Mouse (Mus musculus) hindbrain, embryonic 12.5 days (tissue): Measurements from ENCODE around the gene Erf. TPM values are rescaled to one million over a fixed set of nuclear protein-coding genes. Genes with fewer than 3 reads are reported as not detected.

ENCODE experiments used
- ATAC-seq: fragments of 200-750 bp; cut with Nextera tagmentation; 2 replicates; pipeline ENCODE4 v1.8.0; 2017; ENCODE audit warnings: moderate TSS enrichment; ENCODE audit not compliant: low FRiP score
- H3K27ac ChIP-seq: fragments of 300-500 bp; sonication (generic); 2 replicates; pipeline ENCODE4 v1.5.1; 2016; ENCODE audit warnings: mild to moderate bottlenecking
- H3K27me3 ChIP-seq: fragments of 300-500 bp; sonication (generic); 2 replicates; pipeline ENCODE4 v1.6.1; 2016; ENCODE audit warnings: mild to moderate bottlenecking
- H3K36me3 ChIP-seq: fragments of 300-500 bp; sonication (generic); 2 replicates; pipeline ENCODE4 v1.6.1; 2016; ENCODE audit warnings: mild to moderate bottlenecking
- H3K4me1 ChIP-seq: fragments of 300-500 bp; sonication (generic); 2 replicates; pipeline ENCODE4 v1.6.1; 2016
- H3K4me2 ChIP-seq: fragments of 300-500 bp; sonication (generic); replicated peaks from 2 replicates; pipeline ENCODE4 v1.6.1; 2016; ENCODE audit warnings: mild to moderate bottlenecking
- H3K4me3 ChIP-seq: fragments of 300-500 bp; sonication (generic); 2 replicates; pipeline ENCODE4 v1.5.1; 2016; ENCODE audit warnings: mild to moderate bottlenecking
- H3K9ac ChIP-seq: fragments of 300-500 bp; sonication (generic); 2 replicates; pipeline ENCODE4 v1.6.1; 2016; ENCODE audit warnings: mild to moderate bottlenecking, moderate library complexity
- H3K9me3 ChIP-seq: fragments of 300-500 bp; sonication (generic); replicated peaks from 2 replicates; pipeline ENCODE4 v1.6.1; 2016; ENCODE audit warnings: mild to moderate bottlenecking
- WGBS: fragments of 180-500 bp; shearing (Covaris S2); methylation state at CpG from one replicate; pipeline ENCODE4 v1.1.7; 2016; 5-methylcytosine and 5-hydroxymethylcytosine counted together
- polyA plus RNA-seq: library from polyadenylated mRNA; unstranded; fragments of >200 nt; fragmentation: Nextera tagmentation; extraction: Ambion mirVana; gene quantifications from 2 replicates; pipeline ENCODE4 v1.2.1, GENCODE M21; 2016

Gene Erf
- polyA plus RNA-seq, 1 experiment from 2014 or later: 10.4 TPM

DNA sequence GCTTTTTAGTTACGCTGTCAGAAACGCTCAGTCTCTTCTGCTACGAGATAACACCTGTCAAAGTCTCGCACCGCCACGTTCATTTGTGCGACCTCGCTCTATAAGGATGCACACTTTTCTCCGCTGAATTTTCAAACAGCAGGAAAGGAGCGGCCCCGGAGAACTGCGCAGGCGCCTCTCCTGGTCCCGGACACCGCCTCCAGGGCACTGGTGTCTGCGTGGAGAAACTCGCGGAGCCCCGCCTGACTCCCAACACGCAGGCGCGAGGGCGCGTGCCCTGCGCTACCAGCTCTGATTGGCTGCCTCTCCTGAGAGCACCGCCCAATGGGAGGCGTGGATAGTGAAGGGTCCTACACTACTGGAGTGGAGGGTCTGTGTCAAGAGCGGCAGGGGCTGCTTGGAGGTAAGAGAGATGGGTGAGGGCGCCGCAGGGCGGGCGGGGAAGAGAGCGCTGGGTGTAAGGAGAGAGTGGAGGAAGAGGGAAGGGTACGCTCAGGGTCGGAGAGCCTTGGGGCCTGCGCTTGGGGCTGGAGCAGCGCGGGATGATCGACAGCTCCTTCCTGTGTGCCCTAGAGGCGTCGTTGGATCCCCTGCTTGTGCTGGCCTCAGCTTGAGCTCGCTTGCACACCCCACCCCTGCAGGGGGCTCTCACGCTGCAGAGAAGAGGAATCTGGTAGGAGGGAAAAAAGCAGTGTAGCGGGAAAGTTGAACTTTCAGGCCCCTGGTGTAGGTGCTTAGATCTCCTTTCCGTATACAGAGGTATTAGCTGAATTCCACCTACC lies 29.3 kb downstream of the Erf start, which contains the start of gene Zfp526:
TSS of gene Zfp526 (plus strand) at position 324 of the 782 bp plus-strand sequence.
- ATAC-seq: peak; percentile 95
- peak within 1 kb of the TSS; percentile 63 for H3K9ac ChIP-seq
- H3K4me1 ChIP-seq: peaks cover 29% of the 10 kb centered on the region
- H3K9me3 ChIP-seq: no peaks in the 10 kb centered on the region
- H3K4me2 ChIP-seq: peak within 1 kb of the TSS; percentile 95
- H3K4me3 ChIP-seq: peak within 1 kb of the TSS; percentile 66
- H3K27ac ChIP-seq: peak within 1 kb of the TSS; percentile 85
- peaks cover 26% of the 10 kb centered on the region for H3K36me3 ChIP-seq
- H3K27me3 ChIP-seq: no peaks in the 10 kb centered on the region
- under 1% methylated on average over 44 of the region's 45 CpGs for WGBS

- WGBS: 9% methylated on average over 20 of the region's 20 CpGs
- Histone ChIP-seq H3K36me3 (peaks cover 19% of the 10 kb centered on the region), H3K9ac (peak within 1 kb of the TSS; percentile 78), H3K27ac (peak within 1 kb of the TSS; percentile 85), H3K4me3 (peak within 1 kb of the TSS; percentile 66), H3K4me1 (peaks cover 29% of the 10 kb centered on the region), H3K27me3 (no peaks in the 10 kb centered on the region), H3K9me3 (no peaks in the 10 kb centered on the region), H3K4me2 (peak within 1 kb of the TSS; percentile 95)
- ATAC-seq: no peak
These were observed 30.0 kb downstream of the Erf start, which contains the start of gene Dedd2 for GRCm38 (mm10) chr7:25220457-25221101. TSS of gene Dedd2 (minus strand) at chr7:25220615.

DNA sequence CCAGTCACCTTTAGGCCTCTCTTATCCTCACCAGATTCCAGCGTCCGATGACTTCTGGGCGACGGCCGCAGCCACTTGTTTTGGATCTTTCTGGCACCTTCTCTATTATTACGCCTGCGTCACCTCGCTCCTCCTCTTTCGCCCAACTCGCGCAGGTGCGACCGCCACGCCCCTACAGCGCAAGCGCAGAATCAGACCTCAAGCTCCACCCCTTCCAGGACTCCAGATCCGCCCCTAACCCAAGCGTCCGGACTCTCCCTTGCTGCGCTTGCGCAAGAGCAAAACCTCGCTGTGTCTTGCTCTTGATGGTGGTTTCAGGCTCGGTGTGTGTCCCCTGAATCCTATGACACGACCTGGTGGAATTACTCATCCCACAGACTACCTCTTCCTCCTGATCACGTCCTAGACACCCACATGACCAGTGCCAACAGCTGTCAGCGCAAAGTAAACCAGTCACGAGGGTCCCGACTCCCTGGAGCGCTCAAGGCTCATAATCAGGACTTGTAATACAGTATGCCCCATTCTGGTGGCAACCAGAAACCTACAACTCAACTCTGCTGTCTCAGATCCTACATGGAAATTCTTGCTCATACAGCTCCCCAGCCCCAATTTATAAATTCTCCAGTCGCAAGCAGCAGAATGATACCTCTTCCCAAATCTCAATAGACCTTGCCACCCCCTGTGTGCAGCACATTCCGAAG lies 30.7 kb downstream of the Erf start:
- H3K27me3 ChIP-seq: no peaks in the 10 kb centered on the region
- peak overlapping the region; percentile 78 for H3K9ac ChIP-seq
- 0 out of 2 replicates have a peak overlapping the region, but pooled peaks have one; percentile 85 for H3K27ac ChIP-seq
- no peaks in the 10 kb centered on the region for H3K9me3 ChIP-seq
- H3K36me3 ChIP-seq: peaks cover 17% of the 10 kb centered on the region
- ATAC-seq: peak; percentile 66
- H3K4me3 ChIP-seq: peak overlapping the region; percentile 66
- WGBS: 3% methylated on average over 31 of the region's 31 CpGs
- H3K4me1 ChIP-seq: peaks cover 29% of the 10 kb centered on the region
- H3K4me2 ChIP-seq: peak overlapping the region; percentile 95

- Histone ChIP-seq H3K9me3 (no peaks in the 10 kb centered on the region), H3K9ac (peak overlapping the region; percentile 78), H3K4me1 (peaks cover 29% of the 10 kb centered on the region), H3K36me3 (peaks cover 14% of the 10 kb centered on the region), H3K27ac (0 out of 2 replicates have a peak overlapping the region, but pooled peaks have one; percentile 76), H3K4me2 (peak overlapping the region; percentile 95), H3K27me3 (no peaks in the 10 kb centered on the region), H3K4me3 (peak overlapping the region; percentile 66)
- ATAC-seq: peak; percentile 35
- 0% methylated on average over 16 of the region's 16 CpGs for WGBS
These were observed 31.2 kb downstream of the Erf start for GRCm38 (mm10) chr7:25219416-25219750.

DNA sequence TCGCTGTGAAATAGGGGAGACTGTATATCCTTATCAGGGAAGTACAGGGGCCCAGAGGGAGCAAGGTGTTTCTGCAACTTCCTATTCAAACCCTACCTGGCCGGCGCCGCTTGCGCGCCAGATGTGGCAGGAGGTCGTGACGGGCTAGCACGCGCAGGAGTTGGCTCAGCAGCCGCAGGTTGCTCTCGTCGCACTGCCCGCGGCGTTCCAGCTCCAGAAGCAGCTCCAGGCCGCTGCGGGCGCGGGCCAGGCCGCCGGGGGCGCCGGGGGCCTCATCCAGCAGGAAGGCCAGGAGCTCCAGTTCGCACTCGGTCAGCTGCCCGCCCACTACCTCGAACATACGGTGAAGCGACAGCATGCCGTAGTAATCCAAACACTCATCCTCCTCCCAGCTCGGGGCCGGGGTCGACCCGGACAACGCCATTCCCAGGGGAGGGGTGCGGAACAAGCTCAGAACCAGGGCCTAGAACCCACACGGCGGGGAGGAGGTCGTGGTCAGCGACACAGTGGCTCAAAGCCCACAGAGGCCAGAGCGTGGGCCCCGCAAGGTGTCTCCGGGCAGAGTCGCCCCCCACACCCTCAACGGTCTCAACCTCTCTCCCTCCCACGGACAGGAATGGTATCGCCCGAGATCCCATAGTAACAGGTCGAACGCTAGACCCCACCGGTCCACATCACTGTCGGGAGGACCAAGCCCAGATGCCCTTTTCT lies 31.7 kb downstream of the Erf start:
- Histone ChIP-seq H3K27me3 (no peaks in the 10 kb centered on the region), H3K36me3 (peaks cover 12% of the 10 kb centered on the region), H3K9me3 (no peaks in the 10 kb centered on the region), H3K27ac (peak overlapping the region; percentile 76; the same call in 1 of the 2 replicates), H3K4me1 (peaks cover 29% of the 10 kb centered on the region), H3K4me3 (peak overlapping the region; percentile 66), H3K4me2 (peak overlapping the region; percentile 95), H3K9ac (peak overlapping the region; percentile 78)
- under 1% methylated on average over 53 of the region's 53 CpGs for WGBS
- ATAC-seq: peak; percentile 26

GRCm38 (mm10) chr7:25217653-25218395 lies 32.7 kb downstream of the Erf start:
- Histone ChIP-seq H3K4me1 (peaks cover 29% of the 10 kb centered on the region), H3K9me3 (no peaks in the 10 kb centered on the region), H3K4me3 (no peak overlapping the region), H3K9ac (no peak overlapping the region), H3K27me3 (no peaks in the 10 kb centered on the region), H3K36me3 (peaks cover 12% of the 10 kb centered on the region), H3K27ac (no peak overlapping the region), H3K4me2 (peak overlapping the region; percentile 13; the same call in 1 of the 2 replicates)
- 68% methylated on average over 12 of the region's 12 CpGs for WGBS
- no peak for ATAC-seq

GRCm38 (mm10) chr7:25214172-25214571 lies 36.4 kb downstream of the Erf start:
- no peak overlapping the region for H3K27ac ChIP-seq
- no peaks in the 10 kb centered on the region for H3K9me3 ChIP-seq
- H3K4me3 ChIP-seq: no peak overlapping the region
- 88% methylated on average over 2 of the region's 2 CpGs for WGBS
- no peak overlapping the region for H3K9ac ChIP-seq
- peaks cover 34% of the 10 kb centered on the region for H3K36me3 ChIP-seq
- peaks cover 6% of the 10 kb centered on the region for H3K4me1 ChIP-seq
- no peaks in the 10 kb centered on the region for H3K27me3 ChIP-seq
- H3K4me2 ChIP-seq: no peak overlapping the region
- no peak for ATAC-seq

DNA sequence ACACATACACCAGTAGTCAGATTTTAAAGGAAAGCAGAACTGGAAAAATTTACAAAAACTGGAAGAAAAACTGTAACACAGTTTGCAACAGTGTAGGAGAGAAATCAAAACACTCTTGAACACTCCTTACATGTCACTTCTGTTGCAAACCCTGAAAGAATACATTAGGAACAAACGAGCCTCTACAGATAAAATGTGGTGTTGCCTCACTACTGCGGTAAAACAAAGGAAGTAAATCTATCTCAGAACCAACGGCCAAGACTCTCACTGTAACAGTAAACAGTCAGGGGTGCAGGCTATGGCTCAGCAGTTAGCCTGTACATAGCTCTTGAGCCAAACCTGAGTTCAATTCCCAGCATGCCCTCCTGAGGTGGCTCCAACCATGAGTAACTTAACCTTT lies 37.5 kb downstream of the Erf start:
- H3K9ac ChIP-seq: no peak overlapping the region
- no peak overlapping the region for H3K27ac ChIP-seq
- WGBS: 83% methylated on average over 3 of the region's 3 CpGs
- H3K27me3 ChIP-seq: no peaks in the 10 kb centered on the region
- H3K9me3 ChIP-seq: no peaks in the 10 kb centered on the region
- no peak overlapping the region for H3K4me2 ChIP-seq
- peaks cover 44% of the 10 kb centered on the region for H3K36me3 ChIP-seq
- ATAC-seq: no peak
- no peak overlapping the region for H3K4me3 ChIP-seq
- H3K4me1 ChIP-seq: no peaks in the 10 kb centered on the region; the same call in 1 of the 2 replicates

- no peak overlapping the region for H3K4me3 ChIP-seq
- no peaks in the 10 kb centered on the region for H3K4me1 ChIP-seq
- no peaks in the 10 kb centered on the region for H3K9me3 ChIP-seq
- 90% methylated on average over 4 of the region's 4 CpGs for WGBS
- ATAC-seq: no peak
- H3K27ac ChIP-seq: no peak overlapping the region
- H3K36me3 ChIP-seq: peaks cover 50% of the 10 kb centered on the region
- no peak overlapping the region for H3K4me2 ChIP-seq
- no peaks in the 10 kb centered on the region for H3K27me3 ChIP-seq
- no peak overlapping the region for H3K9ac ChIP-seq
These were observed 40.1 kb downstream of the Erf start for GRCm38 (mm10) chr7:25210482-25210881.

GRCm38 (mm10) chr7:25209161-25209622 lies 41.4 kb downstream of the Erf start:
- Histone ChIP-seq H3K27me3 (no peaks in the 10 kb centered on the region), H3K9ac (no peak overlapping the region), H3K27ac (no peak overlapping the region), H3K4me2 (no peak overlapping the region), H3K9me3 (no peaks in the 10 kb centered on the region), H3K36me3 (peaks cover 50% of the 10 kb centered on the region), H3K4me3 (no peak overlapping the region), H3K4me1 (no peaks in the 10 kb centered on the region)
- no peak for ATAC-seq
- 69% methylated on average over 3 of the region's 3 CpGs for WGBS
